Mouse (Mus musculus) testis, adult 2 months (tissue): ENCODE results near the gene Pex7. TPM values are rescaled to one million over a fixed set of nuclear protein-coding genes. Genes with fewer than 3 reads are reported as not detected.

Source experiments
- H3K27ac ChIP-seq: fragments of 200-500 bp; 2 replicates; pipeline ENCODE4 v1.5.1; 2012; ENCODE audit warnings: low read depth, low read length; ENCODE audit not compliant: control insufficient read depth, insufficient read depth
- H3K27me3 ChIP-seq: fragments of 200-500 bp; 2 replicates; pipeline ENCODE4 v1.6.1; 2012; ENCODE audit warnings: mild to moderate bottlenecking, low read length, moderate library complexity; ENCODE audit not compliant: control insufficient read depth, insufficient read depth
- H3K36me3 ChIP-seq: fragments of 200-500 bp; 2 replicates; pipeline ENCODE4 v1.6.1; 2012; ENCODE audit warnings: mild to moderate bottlenecking, low read length; ENCODE audit not compliant: control insufficient read depth, insufficient read depth
- H3K4me1 ChIP-seq: fragments of 200-500 bp; 2 replicates; pipeline ENCODE4 v1.6.1; 2012; ENCODE audit warnings: low read length; ENCODE audit not compliant: control insufficient read depth, insufficient read depth
- H3K4me3 ChIP-seq: fragments of 200-500 bp; 2 replicates; pipeline ENCODE4 v1.5.1; 2012; ENCODE audit warnings: low read depth, mild to moderate bottlenecking, low read length, moderate library complexity, mixed read lengths; ENCODE audit not compliant: control insufficient read depth
- CTCF ChIP-seq: fragments of 200-500 bp; IDR thresholded peaks from 2 replicates; pipeline ENCODE4 v1.5.1; 2012; ENCODE audit warnings: low read depth, mild to moderate bottlenecking, inconsistent platforms, low read length, moderate library complexity; ENCODE audit not compliant: control insufficient read depth, insufficient read depth, insufficient replicate concordance
- POLR2A ChIP-seq: fragments of 200-500 bp; IDR thresholded peaks from 2 replicates; pipeline ENCODE4 v1.6.1; 2012; ENCODE audit warnings: low read depth, mild to moderate bottlenecking, inconsistent platforms, low read length, moderate library complexity; ENCODE audit not compliant: control insufficient read depth
- polyA plus RNA-seq: library from polyadenylated mRNA; depleted of rRNA; stranded (reverse); fragments of >200 nt; gene quantifications from 2 replicates; pipeline ENCODE4 v1.2.3, GENCODE M21; 2012; rRNA removed

The Pex7 gene
- polyA plus RNA-seq, 1 experiment: 19.8 TPM

- no peaks in the 10 kb centered on the region for H3K27me3 ChIP-seq
- TF ChIP-seq CTCF (no peak), POLR2A (no peak)
- H3K27ac ChIP-seq: no peak overlapping the region
- H3K36me3 ChIP-seq: no peaks in the 10 kb centered on the region
- H3K4me3 ChIP-seq: no peak overlapping the region
- no peaks in the 10 kb centered on the region for H3K4me1 ChIP-seq
These were observed 76.2 kb downstream of the Pex7 start for GRCm38 (mm10) chr10:19831072-19831849.

GRCm38 (mm10) chr10:19820986-19821385 is 86.5 kb downstream of the Pex7 start:
- no peaks in the 10 kb centered on the region for H3K27me3 ChIP-seq
- peaks cover 6% of the 10 kb centered on the region for H3K4me1 ChIP-seq
- TF ChIP-seq CTCF (no peak), POLR2A (no peak)
- no peak overlapping the region for H3K27ac ChIP-seq
- no peaks in the 10 kb centered on the region for H3K36me3 ChIP-seq
- H3K4me3 ChIP-seq: no peak overlapping the region

DNA sequence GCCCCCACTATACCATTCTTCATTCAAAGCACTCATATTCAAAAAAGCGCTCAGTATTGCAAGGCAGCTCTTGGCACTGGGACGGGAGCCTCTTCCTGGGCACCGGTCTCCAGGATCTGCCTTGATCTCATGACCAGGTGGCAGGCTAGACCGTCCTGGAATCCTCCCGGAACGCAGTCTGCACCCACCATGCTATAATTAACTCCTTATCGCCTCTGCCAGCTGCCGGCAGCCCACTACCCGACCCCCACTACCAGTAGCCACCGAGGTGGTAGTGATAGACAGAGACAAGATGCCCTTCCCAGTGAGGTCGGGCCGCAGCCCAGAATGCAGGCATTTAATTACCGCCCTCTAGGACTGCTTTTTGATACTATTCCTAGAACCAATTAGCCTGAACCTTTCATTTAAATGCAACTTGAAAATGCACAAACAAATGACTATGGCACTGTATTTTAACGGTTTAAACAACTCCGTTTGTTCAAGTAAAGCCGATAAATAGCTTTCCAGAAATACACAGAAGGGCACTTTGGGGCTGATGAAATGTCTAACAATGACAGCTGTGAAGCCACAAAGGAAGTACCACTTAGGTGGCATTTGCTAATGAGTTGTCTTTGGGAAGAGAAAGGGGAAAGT is 88.7 kb downstream of the Pex7 start:
- peaks cover 6% of the 10 kb centered on the region for H3K4me1 ChIP-seq
- H3K36me3 ChIP-seq: no peaks in the 10 kb centered on the region
- no peaks in the 10 kb centered on the region for H3K27me3 ChIP-seq
- no peak overlapping the region for H3K27ac ChIP-seq
- H3K4me3 ChIP-seq: peak overlapping the region; percentile 18; the same call in 1 of the 2 replicates
- TF ChIP-seq POLR2A (no peak), CTCF (no peak)

DNA sequence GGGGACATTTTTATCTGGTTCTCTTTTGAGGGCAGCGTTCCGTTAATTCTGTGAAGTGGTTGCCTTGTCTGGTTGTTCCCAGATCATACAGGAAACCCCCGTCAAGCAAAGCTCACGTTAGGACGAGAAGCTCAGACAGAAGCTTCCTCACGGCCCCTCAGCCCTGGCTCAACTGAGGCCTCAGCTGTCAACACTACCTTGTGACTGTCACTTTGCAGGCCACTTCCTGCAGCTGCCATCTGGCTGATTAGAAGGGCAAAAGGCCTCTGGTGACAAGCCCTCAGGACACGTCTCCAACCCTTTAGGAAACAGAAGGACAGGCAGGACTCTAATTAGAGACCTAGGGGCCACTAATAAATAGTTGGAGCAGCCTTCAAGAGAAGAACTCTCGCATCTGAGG is 92.1 kb downstream of the Pex7 start:
- Histone ChIP-seq H3K27me3 (no peaks in the 10 kb centered on the region), H3K4me1 (peaks cover 6% of the 10 kb centered on the region), H3K27ac (no peak overlapping the region), H3K36me3 (no peaks in the 10 kb centered on the region), H3K4me3 (no peak overlapping the region)
- TF ChIP-seq CTCF (no peak), POLR2A (no peak)

GRCm38 (mm10) chr10:19811436-19812172 is 95.9 kb downstream of the Pex7 start:
- TF ChIP-seq CTCF: no peak
- H3K27ac ChIP-seq: no peak overlapping the region
- H3K4me3 ChIP-seq: no peak overlapping the region
- H3K36me3 ChIP-seq: no peaks in the 10 kb centered on the region
- H3K27me3 ChIP-seq: no peaks in the 10 kb centered on the region
- no peaks in the 10 kb centered on the region for H3K4me1 ChIP-seq

DNA sequence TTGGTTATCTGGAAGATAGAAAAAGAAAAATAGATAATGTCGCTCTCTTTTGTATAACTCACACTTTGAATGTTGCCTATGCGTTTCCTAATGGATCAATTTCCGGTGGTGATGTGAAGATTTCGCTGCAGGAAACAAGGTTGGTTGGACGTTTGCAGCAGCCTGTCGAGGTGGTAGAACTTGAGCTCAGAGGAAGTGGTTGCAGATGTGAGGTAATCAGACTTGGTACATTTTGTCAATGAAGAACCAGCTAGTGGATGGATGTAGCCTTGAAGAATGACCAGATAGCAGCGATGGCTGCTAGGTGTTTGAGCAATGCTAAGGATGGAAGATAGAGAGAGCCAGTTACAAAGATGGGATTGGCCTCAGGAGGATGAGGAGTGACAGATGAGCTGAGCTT is 102.7 kb downstream of the Pex7 start:
- no peaks in the 10 kb centered on the region for H3K36me3 ChIP-seq
- H3K27me3 ChIP-seq: no peaks in the 10 kb centered on the region
- H3K4me3 ChIP-seq: no peak overlapping the region
- TF ChIP-seq POLR2A: no peak
- no peak for TF ChIP-seq CTCF
- H3K27ac ChIP-seq: no peak overlapping the region
- no peaks in the 10 kb centered on the region for H3K4me1 ChIP-seq

Other genes with a start within 250 kb of the Pex7 start
- gene Il20ra, start 195.1 kb downstream of the Pex7 start, polyA plus RNA-seq: 0.64 and 1.0 TPM in 2 replicates
- gene Slc35d3, start 56.2 kb downstream of the Pex7 start, polyA plus RNA-seq: not detected in 2 replicates
- 0.93 and 1.0 TPM in 2 replicates for gene Map3k5, start 26.8 kb upstream of the Pex7 start, polyA plus RNA-seq
- gene Map7, start 240.8 kb upstream of the Pex7 start, polyA plus RNA-seq: 82.2 and 92.8 TPM in 2 replicates